Mouse (Mus musculus) thymus, adult 2 months (tissue): ENCODE measurements around the gene Mecom.

Experiments used
- CTCF ChIP-seq: fragments of 200-500 bp; IDR thresholded peaks from 2 replicates; pipeline ENCODE4 v1.5.1; 2012; ENCODE audit warnings: mild to moderate bottlenecking, control low read depth, low read length, moderate library complexity, borderline replicate concordance; ENCODE audit not compliant: control insufficient read depth, poor library complexity, insufficient read depth; ENCODE audit errors: extremely low read depth
- POLR2A ChIP-seq: fragments of 200-500 bp; IDR thresholded peaks from 2 replicates; pipeline ENCODE4 v1.6.1; 2012; ENCODE audit warnings: mild to moderate bottlenecking, low read length, control low read depth, moderate library complexity; ENCODE audit not compliant: control insufficient read depth, poor library complexity, insufficient read depth; ENCODE audit errors: extremely low read depth

DNA sequence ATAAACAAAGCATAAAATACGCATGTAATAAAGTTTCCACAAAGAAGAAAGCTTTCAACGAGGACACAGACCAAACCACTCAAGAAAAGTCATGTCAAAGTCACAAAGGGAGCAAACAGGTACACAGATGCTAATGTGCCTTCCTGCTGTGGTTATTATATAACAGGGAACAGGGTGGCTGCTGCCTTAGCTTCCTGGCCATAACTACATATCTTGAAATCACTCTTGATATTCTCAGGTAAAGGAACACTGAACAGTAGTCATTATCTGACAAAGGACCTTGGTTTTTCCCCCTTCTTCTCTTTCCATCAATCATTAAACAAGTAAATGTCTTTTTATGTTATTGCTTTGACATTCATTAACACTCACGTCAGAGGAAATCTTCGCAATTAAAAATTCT lies 384.4 kb downstream of the Mecom start:
- TF ChIP-seq CTCF (no peak), POLR2A (no peak)
